Mouse (Mus musculus): ENCODE measurements around the gene Mrps23.
"Not testable (repeated sequence)": the region's sequence is repeated elsewhere in the genome, so short reads cannot be mapped to it uniquely, and the experiment has no call there.

The Mrps23 gene

GRCm38 (mm10) chr11:88173386-88174025, 30.7 kb upstream of the Mrps23 start:
- in situ Hi-C loops (cut with MboI, MseI): no loop called here

DNA sequence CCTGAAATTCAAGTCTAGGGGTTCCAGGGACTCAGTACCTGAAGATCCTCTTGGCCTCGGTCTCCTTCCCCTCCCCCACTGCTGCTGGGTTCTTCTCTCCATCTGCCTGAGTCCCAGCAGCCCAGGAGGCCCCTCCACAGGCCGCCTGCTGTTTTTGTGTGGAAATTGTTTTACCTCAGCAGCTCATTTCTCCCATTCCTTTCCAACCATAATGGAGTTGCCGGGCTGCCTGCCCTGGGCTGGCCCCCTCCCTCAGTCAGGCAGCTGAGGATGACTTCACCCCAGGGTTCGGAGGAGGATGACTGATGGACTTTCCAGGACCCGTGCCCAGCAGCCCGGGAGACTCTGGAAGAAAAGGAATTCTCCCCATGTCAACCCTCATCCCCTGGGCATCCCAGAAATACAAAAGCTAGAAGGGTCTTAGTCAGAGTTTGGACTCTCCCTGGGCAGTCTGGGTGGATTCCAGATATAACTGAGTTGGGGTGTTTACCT, 23.7 kb upstream of the Mrps23 start:
- in situ Hi-C loops (cut with MboI, MseI): no loop called here

DNA sequence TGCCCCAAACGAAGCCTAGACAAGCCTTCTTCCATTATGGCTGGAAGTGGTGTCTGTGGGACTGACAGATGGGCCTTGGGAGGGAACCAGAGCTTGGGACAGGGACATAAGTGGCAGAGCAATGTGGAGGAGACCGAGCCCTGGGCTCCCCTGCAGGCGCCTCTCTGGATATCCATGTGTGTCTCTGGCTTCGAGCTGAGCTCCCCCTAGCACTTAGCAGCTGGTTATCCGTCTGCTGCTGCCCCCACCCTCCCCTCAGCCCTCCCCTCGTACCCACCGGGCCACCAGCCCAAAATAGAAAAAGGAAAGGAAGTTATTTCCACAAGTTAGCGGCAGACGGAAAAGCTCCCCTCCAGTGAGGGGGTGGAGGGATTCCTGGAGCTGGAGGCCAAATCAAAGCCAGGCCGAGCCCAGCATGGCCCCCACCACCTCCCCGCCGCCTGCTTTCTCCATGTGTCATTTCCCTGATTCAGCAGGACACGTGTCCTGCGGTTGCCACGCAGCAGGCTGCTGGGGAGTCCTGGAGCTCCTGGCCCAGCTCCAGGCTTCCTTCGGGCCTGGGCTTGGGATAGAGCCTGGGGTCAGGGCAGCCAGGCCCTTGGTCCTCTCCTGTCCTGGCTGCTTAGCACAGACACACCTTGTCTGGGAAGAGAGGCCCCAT, 23.1 kb upstream of the Mrps23 start:
- in situ Hi-C loops (cut with MboI, MseI): no loop called here

GRCm38 (mm10) chr11:88184632-88185180, 19.5 kb upstream of the Mrps23 start:
- in situ Hi-C loops (cut with MboI, MseI): no loop called here

GRCm38 (mm10) chr11:88186078-88186946, 17.9 kb upstream of the Mrps23 start:
- in situ Hi-C loops (cut with MboI, MseI): no loop called here

DNA sequence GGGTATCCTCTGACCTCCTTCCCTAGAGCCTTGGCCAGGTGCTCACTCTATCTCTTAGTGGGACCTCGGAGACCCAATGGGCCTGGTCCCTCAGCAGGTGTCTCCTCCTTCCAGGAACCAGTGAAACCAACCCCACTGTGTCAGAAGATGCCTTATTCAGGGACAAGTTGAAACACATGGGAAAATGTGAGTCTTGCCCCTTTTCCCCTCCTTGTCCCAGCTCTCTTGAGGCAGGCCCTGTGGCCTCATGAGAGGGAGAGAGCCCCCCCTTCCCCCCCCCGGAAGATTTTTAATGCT, 17.3 kb upstream of the Mrps23 start:
- in situ Hi-C loops (cut with MboI, MseI): no loop called here

- in situ Hi-C loops (cut with MboI, MseI): no loop called here
Observed at GRCm38 (mm10) chr11:88187417-88188133, 16.6 kb upstream of the Mrps23 start.

GRCm38 (mm10) chr11:88188216-88188615, 16.0 kb upstream of the Mrps23 start:
- in situ Hi-C loops (cut with MboI, MseI): no loop called here

DNA sequence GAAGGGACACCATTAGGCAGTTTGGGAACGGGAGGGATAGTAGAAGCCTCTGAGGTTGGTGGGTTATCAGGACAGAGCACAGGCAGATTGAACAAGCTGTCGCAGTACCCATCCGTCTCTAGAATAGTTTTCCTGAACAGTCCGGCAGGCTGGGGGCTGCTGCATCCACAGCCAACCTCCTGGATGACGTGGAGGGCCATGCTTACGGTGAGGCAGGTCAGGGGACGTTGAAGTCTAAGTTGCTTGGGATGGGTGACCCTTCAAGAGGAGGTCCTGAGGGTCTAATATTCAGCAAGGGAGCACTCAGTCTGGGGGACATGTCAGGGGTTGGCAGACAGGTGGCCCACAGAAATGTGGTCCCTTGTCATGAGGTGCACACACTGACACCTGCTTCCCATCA, 15.6 kb upstream of the Mrps23 start:
- in situ Hi-C loops (cut with MboI, MseI): no loop called here

- in situ Hi-C loops (cut with MboI, MseI): no loop called here
Observed at GRCm38 (mm10) chr11:88192595-88192994, 11.6 kb upstream of the Mrps23 start.

GRCm38 (mm10) chr11:88193098-88193823, 10.9 kb upstream of the Mrps23 start:
- in situ Hi-C loops (cut with MboI, MseI): no loop called here

DNA sequence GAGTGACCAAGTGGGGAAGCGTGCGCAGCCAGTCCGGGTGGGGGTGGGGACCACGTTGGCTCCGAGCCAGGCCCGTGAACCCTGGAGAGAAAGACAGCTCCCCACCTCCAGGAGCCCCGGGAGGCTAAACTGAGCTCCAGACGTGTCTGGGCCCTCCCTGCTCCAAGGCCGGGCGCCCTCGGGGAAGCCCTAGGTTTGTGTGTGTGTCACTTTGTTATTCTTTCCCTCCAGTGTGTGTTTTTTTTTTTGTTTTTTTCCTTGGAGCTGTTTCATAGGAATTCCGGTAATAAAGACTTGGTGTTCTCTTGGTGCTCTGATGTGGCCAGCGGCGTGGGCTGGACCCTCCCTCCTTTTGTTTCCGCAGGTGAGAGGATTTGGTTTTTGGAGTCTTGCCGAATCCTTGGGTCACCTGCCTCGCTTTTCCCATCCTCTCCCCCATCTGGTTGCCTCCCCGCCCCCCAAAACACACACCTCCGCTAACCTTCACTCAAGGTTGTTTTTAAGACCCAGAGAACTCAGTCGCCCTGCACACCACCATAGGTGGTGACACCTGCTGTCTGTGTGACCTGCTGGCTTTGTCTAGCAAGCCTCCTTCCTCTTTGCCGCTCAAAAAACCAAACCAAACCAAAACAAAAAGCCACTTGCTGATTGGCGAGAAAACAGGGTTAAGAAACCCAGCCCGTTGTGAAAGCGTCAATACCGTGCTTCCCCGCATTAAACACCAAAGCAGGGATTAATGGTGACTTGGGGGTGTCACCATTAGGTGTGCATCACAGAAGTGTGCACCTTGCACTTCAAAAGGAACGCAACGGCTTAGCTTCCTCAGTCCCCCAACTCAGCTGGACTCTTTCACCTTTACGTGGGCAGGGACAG, 10.1 kb upstream of the Mrps23 start:
- in situ Hi-C loops (cut with MboI, MseI): no loop called here

DNA sequence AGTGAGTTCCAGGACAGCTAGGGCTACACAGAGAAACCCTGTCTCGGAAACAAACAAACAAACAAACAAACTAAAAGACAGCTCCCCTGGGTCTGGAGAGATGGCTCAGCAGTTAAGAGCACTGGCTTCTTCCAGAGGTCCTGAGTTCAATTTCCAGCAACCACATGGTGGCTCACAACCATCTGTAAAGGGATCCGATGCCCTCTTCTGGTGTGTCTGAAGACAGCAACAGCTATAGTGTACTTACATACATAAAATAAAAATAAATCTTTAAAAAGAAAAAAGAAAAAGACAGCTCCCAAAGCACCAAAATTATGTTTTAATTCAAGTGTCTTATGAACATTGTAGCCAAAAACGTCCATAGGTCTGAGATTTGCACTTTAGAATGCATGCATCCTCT, 8.5 kb upstream of the Mrps23 start:
- in situ Hi-C loops (cut with MboI, MseI): loop anchor here (5.0 kb wide), 2 partner anchors 138 to 223 kb away; no protein-coding TSS in a partner anchor

DNA sequence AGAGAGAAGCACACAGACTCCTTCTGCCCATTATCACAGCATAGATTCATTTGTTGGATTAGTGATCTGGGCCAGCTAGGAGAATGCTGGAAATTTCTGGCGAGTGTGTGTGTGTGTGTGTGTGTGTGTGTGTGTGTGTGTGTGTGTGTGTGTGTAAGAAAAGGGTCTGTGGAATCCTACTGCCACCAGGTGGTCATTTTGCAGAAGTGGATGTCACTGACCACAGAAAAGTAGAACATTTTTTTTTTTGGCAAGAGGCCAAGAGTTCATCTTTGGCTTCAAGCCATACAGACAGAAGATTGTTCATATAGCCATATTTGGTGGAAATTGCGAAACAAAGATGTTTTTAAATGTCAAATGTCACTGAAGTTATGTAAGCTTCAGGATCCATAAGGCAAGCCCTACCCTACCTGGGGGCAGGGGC, 7.0 kb upstream of the Mrps23 start:
- in situ Hi-C loops (cut with MboI, MseI): loop anchor here (5.0 kb wide), 2 partner anchors 140 to 225 kb away; no protein-coding TSS in a partner anchor

DNA sequence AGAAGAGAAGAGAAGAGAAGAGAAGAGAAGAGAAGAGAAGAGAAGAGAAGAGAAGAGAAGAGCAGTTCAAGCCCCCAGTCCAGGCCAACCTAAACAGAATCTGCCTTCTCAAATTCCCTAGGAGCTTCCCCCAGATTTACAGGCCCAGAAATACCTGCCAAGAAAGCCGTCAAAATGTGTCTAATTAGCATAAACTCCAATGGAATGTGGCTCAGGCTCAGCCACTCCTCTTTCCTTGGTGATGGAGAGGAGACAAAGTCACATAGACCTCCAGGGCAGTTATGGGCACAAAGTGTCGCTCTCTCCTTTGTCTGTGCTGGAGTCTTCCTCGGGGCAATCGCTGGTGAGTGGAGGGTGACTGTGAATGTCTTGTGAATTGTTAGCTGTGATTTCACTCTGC, 6.0 kb upstream of the Mrps23 start:
- in situ Hi-C loops (cut with MboI, MseI): loop anchor here (5.0 kb wide), 2 partner anchors 141 to 226 kb away; no protein-coding TSS in a partner anchor

DNA sequence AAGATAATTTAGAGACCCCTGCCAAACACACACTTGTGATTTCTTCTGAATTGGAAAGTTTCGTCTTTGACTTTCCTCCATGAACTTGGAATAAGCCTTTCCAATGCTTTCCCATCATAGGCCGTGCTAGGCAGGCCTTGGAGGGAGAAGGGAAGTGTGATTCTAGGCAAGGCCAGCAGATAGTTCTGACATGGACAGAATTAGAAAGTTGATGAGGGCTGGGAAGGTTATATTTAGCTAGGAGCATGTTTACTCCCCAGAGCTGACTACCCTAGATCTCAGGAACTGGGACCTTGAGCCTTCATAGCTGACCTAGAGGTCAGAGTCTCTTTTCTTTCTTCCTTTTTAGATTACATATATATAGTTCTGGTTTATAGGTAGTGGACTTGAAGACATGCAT, 3.0 kb upstream of the Mrps23 start:
- in situ Hi-C loops (cut with MboI, MseI): no loop called here

DNA sequence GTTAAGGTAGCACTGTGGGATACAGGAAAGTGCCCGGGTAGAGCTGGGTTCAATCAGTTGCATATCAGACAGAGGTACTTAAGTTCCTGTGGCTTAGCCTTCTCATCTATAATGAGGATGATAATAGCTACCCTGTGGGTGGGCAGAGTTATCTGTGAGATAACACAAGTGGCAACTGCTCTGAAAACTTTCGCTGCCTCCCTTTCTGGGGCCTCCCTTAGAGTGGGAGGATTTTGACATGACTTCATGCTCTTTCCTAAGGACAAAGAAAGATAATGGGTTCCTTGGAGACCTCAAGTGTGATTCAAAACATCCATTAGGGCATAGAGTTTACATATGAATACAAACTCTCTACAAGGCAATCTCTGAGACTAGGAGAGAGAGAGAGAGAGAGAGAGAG, 2.1 kb upstream of the Mrps23 start:
- in situ Hi-C loops (cut with MboI, MseI): no loop called here

- in situ Hi-C loops (cut with MboI, MseI): no loop called here
Observed at GRCm38 (mm10) chr11:88204593-88205368, 593 bp downstream of the Mrps23 start.

- in situ Hi-C loops (cut with MboI, MseI): not testable (repeated sequence)
Observed at GRCm38 (mm10) chr11:88206576-88206975, 2.4 kb downstream of the Mrps23 start.
